Mouse (Mus musculus): ENCODE measurements at regions not wholly inside any gene's neighbourhood (a gene's known extent, or its start where the extent isn't known, plus 50 kb on each side); places are given as distances from the start of the nearest gene placed in this dataset.
A peak's percentile ranks its signal among the peaks of the same experiment; 100 is the strongest.
"Not testable (repeated sequence)": the region's sequence is repeated elsewhere in the genome, so short reads cannot be mapped to it uniquely, and the experiment has no call there.

- Histone ChIP-seq H3K4me3 (replicated peaks) (no peak overlapping the region), H3K27ac (no peak overlapping the region), H3K9ac (no peak overlapping the region), H3K4me2 (replicated peaks) (no peak overlapping the region), H3K4me1 (replicated peaks) (peaks cover 4% of the 10 kb centered on the region), H3K9me3 (no peaks in the 10 kb centered on the region), H3K36me3 (no peaks in the 10 kb centered on the region), H3K27me3 (replicated peaks) (no peaks in the 10 kb centered on the region)
- 71% methylated on average over 10 of the region's 10 CpGs for WGBS
- no peak for ATAC-seq
Observed at GRCm38 (mm10) chr10:96259242-96259641, 122.8 kb downstream of the Gm5426 start.

- whole genome bisulfite sequencing, result 90% methylated on average over 8 of the region's 8 CpGs
- no peaks in the 10 kb centered on the region for H3K36me3 ChIP-seq
- ATAC-seq, result no peak
Observed at GRCm38 (mm10) chr10:96259648-96260047, 123.2 kb downstream of the Gm5426 start.

DNA sequence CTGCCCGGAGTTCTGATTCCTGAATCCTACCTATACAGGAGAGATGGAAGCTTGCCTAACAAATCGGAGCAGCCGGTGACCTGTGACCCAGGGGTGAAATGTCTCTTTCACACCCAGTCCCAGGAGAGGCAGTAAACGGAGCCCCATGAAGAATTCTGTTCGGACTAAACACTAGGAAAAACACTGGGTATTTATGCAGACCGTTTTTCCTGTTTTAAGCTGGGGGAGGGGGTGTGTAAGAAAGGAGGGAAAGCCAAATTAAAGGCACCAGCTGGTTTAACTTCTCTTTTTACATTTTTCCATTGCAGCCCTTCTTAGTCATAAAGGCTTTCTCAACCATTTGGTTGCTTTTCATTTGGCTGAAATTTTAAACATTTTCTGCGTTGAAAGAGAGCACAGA lies 127.1 kb downstream of the Gm5426 start:
- H3K9ac ChIP-seq, result no peak overlapping the region
- H3K4me3 ChIP-seq (replicated peaks), result no peak overlapping the region
- H3K27ac ChIP-seq, result 0 out of 2 replicates have a peak overlapping the region, but pooled peaks have one; percentile 36
- peaks cover 14% of the 10 kb centered on the region for H3K4me1 ChIP-seq (replicated peaks)
- no peak overlapping the region for H3K4me2 ChIP-seq (replicated peaks)
- no peaks in the 10 kb centered on the region for H3K9me3 ChIP-seq
- H3K27me3 ChIP-seq (replicated peaks), result no peaks in the 10 kb centered on the region
- WGBS, result 23% methylated on average over 7 of the region's 7 CpGs
- no peak for ATAC-seq
- H3K36me3 ChIP-seq, result no peaks in the 10 kb centered on the region

More at GRCm38 (mm10) chr10:96259648-96260047, 123.2 kb downstream of the Gm5426 start:
- no peaks in the 10 kb centered on the region for H3K9me3 ChIP-seq
- H3K4me3 ChIP-seq (replicated peaks), result no peak overlapping the region
- no peak overlapping the region for H3K4me2 ChIP-seq (replicated peaks)
- no peaks in the 10 kb centered on the region for H3K27me3 ChIP-seq (replicated peaks)
- no peak overlapping the region for H3K27ac ChIP-seq
- no peak overlapping the region for H3K9ac ChIP-seq
- peaks cover 7% of the 10 kb centered on the region for H3K4me1 ChIP-seq (replicated peaks)

DNA sequence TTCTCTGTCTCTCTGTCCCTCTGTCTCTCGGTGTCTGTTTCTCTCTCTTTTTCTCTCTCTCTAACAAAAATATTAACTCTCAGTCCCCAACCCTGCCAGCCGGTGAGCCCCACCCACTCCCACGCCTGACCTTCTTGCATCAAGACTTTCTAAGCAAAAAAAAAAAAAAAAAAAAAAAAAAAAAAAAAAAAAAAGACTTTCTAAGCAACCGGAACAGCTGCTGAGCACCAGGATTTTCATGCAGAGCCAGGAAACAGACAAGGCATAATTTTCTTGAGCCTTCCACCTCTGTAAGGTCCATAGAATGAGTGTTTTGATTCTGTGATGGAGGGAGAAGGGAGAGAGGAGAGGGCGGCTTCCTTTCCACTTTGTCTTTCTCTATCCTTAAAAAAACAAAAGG lies 128.0 kb downstream of the Gm5426 start:
- Histone ChIP-seq H3K9me3 (no peaks in the 10 kb centered on the region), H3K4me1 (replicated peaks) (peaks cover 14% of the 10 kb centered on the region), H3K9ac (no peak overlapping the region), H3K27ac (no peak overlapping the region; the same call in 1 of the 2 replicates), H3K4me2 (replicated peaks) (no peak overlapping the region), H3K4me3 (replicated peaks) (no peak overlapping the region), H3K27me3 (replicated peaks) (no peaks in the 10 kb centered on the region), H3K36me3 (no peaks in the 10 kb centered on the region)
- no peak for ATAC-seq
- 26% methylated on average over 5 of the region's 5 CpGs for WGBS

DNA sequence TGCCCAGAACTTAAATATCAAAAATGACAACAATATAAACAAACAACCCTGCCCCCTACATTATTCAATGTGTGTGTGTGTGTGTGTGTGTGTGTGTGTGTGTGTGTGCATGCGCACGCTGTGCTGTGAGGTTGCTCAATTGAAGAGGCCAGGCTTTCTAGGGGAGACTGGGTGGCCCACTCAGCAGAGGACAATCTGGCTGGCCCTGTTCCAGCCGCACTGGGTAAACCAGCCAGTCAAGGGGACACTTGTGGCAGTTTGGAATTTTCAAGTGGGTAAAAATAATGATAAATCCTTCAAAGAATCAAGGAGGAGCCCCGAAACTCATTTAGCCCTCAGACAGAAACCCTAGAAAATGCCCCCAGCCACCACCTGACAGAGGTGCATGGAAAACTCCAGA lies 128.5 kb downstream of the Gm5426 start:
- Histone ChIP-seq H3K36me3 (no peaks in the 10 kb centered on the region), H3K4me1 (replicated peaks) (peaks cover 14% of the 10 kb centered on the region), H3K27ac (no peak overlapping the region; the same call in 1 of the 2 replicates), H3K4me3 (replicated peaks) (no peak overlapping the region), H3K27me3 (replicated peaks) (no peaks in the 10 kb centered on the region), H3K9ac (no peak overlapping the region), H3K9me3 (no peaks in the 10 kb centered on the region), H3K4me2 (replicated peaks) (no peak overlapping the region)
- ATAC-seq, result peak; percentile 41; the same call in 1 of the 2 replicates
- 58% methylated on average over 4 of the region's 4 CpGs for WGBS

DNA sequence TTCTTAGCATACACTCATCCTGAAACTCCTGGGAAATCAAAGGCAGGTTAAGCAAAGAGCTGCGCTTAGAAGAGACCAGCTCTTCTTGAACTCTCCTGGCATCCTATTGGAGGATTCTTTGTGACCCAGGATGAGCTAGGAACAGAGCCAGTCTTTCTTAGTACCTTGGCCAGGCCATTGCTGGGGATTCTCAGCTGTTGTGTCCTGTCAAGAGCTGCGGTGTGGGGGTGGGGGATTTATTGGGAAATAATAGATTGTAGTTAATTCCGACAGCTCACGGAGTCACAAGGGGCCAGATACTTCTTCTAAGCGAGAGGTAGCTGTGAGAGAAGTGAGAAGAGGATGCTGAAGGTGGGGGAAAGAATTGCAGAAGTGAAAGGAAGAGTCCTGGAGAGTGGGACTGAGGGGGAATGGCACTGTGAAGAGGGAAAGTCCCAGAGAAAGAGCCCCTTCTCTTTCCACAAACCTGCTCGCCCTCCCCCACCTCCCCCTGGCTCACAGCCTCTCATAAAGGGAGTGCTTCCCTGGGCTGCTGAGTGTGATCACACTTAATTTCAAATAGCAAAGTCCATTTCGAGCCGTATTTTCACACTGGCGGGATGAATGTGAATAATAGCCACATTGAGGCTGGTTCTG lies 129.8 kb downstream of the Gm5426 start:
- no peak for ATAC-seq
- no peaks in the 10 kb centered on the region for H3K36me3 ChIP-seq
- no peaks in the 10 kb centered on the region for H3K27me3 ChIP-seq (replicated peaks)
- no peak overlapping the region for H3K27ac ChIP-seq
- H3K9ac ChIP-seq, result no peak overlapping the region
- H3K4me1 ChIP-seq (replicated peaks), result peaks cover 14% of the 10 kb centered on the region
- H3K4me3 ChIP-seq (replicated peaks), result no peak overlapping the region
- no peak overlapping the region for H3K4me2 ChIP-seq (replicated peaks)
- WGBS, result 52% methylated on average over 9 of the region's 9 CpGs
- no peaks in the 10 kb centered on the region for H3K9me3 ChIP-seq

DNA sequence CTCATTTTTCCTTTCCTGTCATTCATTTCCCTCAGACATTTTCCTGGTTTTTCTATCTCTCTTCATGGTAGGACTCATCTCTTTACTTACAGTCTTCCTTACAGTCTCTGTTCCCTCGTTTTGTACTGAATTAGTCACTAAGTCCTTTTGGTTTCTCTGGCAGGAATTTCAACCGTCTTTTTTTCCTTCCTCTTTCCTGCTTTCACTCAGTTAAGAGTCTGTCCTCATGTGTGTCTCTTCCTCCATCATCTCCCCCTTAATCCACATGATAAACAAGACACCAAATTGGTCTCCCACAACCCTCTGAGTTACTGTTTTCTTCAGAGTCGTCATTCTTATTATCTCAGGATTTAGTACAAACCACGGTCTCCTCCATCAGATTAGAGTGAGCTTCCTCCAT lies 131.2 kb downstream of the Gm5426 start:
- 69% methylated on average over 4 of the region's 4 CpGs for WGBS
- no peak overlapping the region for H3K4me3 ChIP-seq (replicated peaks)
- ATAC-seq, result no peak
- H3K9me3 ChIP-seq, result no peaks in the 10 kb centered on the region
- H3K36me3 ChIP-seq, result no peaks in the 10 kb centered on the region
- no peak overlapping the region for H3K9ac ChIP-seq
- H3K27me3 ChIP-seq (replicated peaks), result no peaks in the 10 kb centered on the region
- no peak overlapping the region for H3K27ac ChIP-seq
- peaks cover 14% of the 10 kb centered on the region for H3K4me1 ChIP-seq (replicated peaks)
- no peak overlapping the region for H3K4me2 ChIP-seq (replicated peaks)

DNA sequence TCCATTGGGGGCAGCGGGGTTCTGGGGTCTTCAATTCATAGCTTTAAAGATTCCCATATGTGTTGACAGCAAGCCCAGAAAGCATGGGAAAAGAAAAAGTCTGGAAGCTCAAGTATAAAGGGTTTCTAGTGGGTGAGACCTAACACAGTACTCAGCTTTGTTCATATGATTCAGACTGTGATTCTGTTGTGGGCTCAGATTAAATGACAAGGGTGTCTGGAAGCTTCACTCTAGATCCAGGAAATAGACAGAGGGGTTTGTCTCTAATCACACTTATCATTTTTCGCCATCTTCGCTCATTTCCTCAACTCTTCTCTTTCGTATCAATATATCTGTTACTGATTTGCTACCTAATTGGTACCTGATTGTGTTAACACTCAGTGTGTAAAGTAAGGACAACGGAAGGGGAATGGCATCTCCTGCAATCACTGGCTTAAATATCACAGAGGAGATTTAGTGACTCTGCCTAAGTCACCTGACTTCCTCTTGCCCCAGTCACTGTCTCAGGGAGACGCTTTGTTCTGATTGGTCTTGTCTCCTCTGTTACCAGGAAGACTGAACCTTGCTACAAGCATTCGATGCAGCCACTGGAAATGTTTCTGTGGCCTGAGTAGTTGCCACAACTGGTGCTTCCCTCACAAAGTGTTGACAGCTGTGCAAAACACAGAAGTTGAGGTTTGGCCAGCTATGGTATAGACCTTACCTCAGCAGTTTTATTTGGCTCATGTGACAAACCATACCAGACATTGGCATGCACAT lies 137.4 kb downstream of the Gm5426 start:
- no peak overlapping the region for H3K9ac ChIP-seq
- WGBS, result 85% methylated on average over 7 of the region's 7 CpGs
- H3K4me2 ChIP-seq (replicated peaks), result no peak overlapping the region
- H3K4me3 ChIP-seq (replicated peaks), result no peak overlapping the region
- no peaks in the 10 kb centered on the region for H3K27me3 ChIP-seq (replicated peaks)
- no peak for ATAC-seq
- no peaks in the 10 kb centered on the region for H3K36me3 ChIP-seq
- no peaks in the 10 kb centered on the region for H3K4me1 ChIP-seq (replicated peaks)
- H3K27ac ChIP-seq, result no peak overlapping the region
- H3K9me3 ChIP-seq, result no peaks in the 10 kb centered on the region

GRCm38 (mm10) chr10:96280149-96280548 lies 143.7 kb downstream of the Gm5426 start:
- Histone ChIP-seq H3K4me1 (replicated peaks) (no peaks in the 10 kb centered on the region), H3K9me3 (no peaks in the 10 kb centered on the region), H3K9ac (no peak overlapping the region), H3K36me3 (no peaks in the 10 kb centered on the region), H3K27me3 (replicated peaks) (no peaks in the 10 kb centered on the region), H3K27ac (no peak overlapping the region), H3K4me3 (replicated peaks) (no peak overlapping the region), H3K4me2 (replicated peaks) (no peak overlapping the region)
- 83% methylated on average over 6 of the region's 6 CpGs for WGBS
- ATAC-seq, result no peak

DNA sequence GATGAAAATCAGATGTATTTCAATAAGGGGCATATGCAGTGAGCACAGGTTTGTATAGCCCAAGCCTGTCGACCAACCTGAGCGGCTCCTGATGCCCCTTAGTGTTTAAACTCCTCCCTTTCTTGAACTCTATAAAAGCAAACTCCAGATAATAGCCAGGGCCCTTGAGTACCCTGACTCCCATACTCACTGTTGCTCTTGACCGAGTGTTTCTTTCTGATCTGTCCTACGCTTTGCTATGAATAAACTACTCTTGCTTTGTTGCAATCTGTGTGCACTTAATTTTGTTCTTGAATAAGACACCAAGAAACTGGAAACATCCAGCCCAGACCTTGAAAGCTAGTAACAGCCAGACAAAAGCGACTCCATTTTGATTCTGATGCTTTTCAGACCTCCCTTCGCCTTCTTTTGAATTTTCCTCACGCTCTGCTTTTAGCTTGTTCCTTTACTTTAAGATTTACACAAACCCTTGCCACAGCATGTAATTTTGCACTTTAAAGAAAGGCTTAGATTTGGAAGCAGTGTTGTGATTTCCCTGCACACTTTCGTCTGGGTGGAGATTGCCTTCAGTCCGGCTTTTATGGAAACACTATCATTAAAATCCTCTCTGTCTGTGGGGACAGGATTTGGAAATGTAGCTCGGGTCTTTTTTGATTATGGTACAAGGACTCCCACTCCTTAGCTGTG lies 149.1 kb downstream of the Gm5426 start:
- 86% methylated on average over 10 of the region's 10 CpGs for WGBS
- Histone ChIP-seq H3K4me1 (replicated peaks) (no peaks in the 10 kb centered on the region), H3K36me3 (no peaks in the 10 kb centered on the region), H3K4me2 (replicated peaks) (no peak overlapping the region), H3K4me3 (replicated peaks) (no peak overlapping the region), H3K27me3 (replicated peaks) (no peaks in the 10 kb centered on the region), H3K9ac (no peak overlapping the region), H3K27ac (no peak overlapping the region), H3K9me3 (no peaks in the 10 kb centered on the region)
- ATAC-seq, result no peak

- no peak for ATAC-seq
- Histone ChIP-seq H3K4me1 (replicated peaks) (no peaks in the 10 kb centered on the region), H3K27ac (no peak overlapping the region), H3K4me2 (replicated peaks) (no peak overlapping the region), H3K4me3 (replicated peaks) (no peak overlapping the region), H3K36me3 (no peaks in the 10 kb centered on the region), H3K27me3 (replicated peaks) (no peaks in the 10 kb centered on the region), H3K9me3 (no peaks in the 10 kb centered on the region), H3K9ac (no peak overlapping the region)
- 76% methylated on average over 2 of the region's 2 CpGs for WGBS
Observed at GRCm38 (mm10) chr10:96286094-96286485, 149.7 kb downstream of the Gm5426 start.

- ATAC-seq; H3K4me2 ChIP-seq (replicated peaks); H3K9me3 ChIP-seq; H3K4me1 ChIP-seq (replicated peaks); H3K4me3 ChIP-seq (replicated peaks); H3K36me3 ChIP-seq; H3K9ac ChIP-seq; H3K27ac ChIP-seq; H3K27me3 ChIP-seq (replicated peaks): not testable (repeated sequence)
Observed at GRCm38 (mm10) chr10:96289005-96289404, 152.6 kb downstream of the Gm5426 start.

Data from intestine, embryonic 15.5 days (tissue).